Mouse (Mus musculus) cerebellum, postnatal 4 days (tissue): Measurements from ENCODE around the gene Pola1.
"Not testable (repeated sequence)": the region's sequence is repeated elsewhere in the genome, so short reads cannot be mapped to it uniquely, and the experiment has no call there.

ENCODE experiments used
- DNase-seq, 2 experiments: peaks; one replicate each; pipeline ENCODE4 v3.0.0; 2022; ENCODE audit warnings: low spot score in 2 of 2, mixed read lengths in 1 of 2

The Pola1 gene

DNA sequence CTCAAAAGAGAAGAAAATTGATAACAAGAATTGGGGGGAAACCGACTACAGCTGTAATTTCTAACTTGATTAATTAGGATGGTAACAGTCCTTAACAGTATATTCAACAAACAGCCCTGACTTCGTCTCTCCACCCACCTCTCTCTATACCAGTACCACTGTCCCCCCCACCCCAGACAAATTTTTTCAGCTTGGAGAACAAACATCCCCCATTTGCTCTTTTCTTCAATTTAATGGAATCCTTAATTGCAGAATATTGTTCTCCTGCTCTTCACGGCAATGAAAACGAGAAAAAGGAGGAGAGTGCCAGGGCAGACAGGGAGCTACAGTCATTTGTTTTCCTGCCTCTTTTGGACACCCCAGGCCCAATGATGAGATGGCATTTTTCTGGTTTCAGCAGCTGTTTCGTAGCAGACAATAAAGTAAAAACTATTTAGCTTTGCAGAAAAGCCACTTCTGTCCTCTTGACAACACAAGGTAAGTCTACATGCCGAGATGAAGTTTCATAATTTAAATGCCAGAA lies 202.2 kb downstream of the Pola1 start:
- no peak for DNase-seq

DNA sequence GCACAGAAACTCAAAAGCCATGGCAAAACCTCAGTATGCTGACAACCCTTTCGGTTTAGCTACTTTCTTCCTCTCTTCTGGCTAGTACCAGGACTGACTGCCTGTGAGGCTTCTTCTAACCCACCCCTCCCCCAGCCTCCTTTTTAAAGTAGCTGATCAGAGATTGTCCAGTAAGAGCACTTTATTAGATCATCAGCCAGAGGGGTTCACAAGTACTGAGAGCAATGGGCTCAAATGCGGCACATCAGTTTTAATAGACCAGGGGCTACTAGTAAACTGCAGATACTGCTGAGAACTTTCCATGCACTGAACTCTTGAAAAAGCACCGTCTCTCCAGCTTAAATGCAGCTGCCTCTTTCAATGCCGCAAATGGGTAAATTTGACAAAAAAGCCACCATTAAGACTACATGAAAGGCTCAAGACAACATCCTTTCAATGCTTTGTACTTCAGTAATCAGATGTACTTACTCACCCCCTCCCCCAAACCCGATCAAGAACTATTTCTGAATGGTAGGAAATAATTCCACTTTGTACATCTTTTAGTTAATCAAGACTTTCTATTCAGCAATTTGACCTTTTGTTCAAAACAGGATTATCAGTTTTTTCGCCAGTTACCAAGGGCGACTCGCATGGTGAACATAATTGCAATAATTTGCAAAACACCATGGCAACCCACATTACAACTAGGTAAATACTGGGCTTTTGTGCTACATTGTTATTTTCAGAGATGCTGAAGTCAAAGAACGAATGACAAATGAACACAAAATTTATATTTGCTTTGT lies 202.8 kb downstream of the Pola1 start:
- DNase-seq, result no peak

DNA sequence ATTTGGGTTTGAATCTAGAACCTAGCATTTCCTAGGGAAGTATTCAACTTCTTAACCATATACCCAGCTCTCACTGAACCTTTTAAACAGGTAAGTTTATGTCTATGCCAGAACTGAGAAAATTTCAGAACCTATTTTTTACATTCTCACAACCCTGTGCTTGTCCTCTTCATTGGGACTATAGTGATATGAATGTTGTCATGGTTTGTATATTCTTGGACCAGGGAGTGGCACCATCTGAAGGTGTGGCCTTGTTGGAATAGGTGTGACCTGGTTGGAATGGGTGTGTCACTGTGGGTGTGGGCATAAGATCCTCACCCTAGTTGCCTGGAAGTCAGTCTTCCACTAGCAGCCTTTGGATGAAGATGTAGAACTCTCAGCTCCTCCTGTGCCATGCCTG lies 231.1 kb downstream of the Pola1 start:
- not testable (repeated sequence) for DNase-seq

GRCm38 (mm10) chrX:93397089-93397488 lies 234.9 kb downstream of the Pola1 start:
- DNase-seq, result no peak

DNA sequence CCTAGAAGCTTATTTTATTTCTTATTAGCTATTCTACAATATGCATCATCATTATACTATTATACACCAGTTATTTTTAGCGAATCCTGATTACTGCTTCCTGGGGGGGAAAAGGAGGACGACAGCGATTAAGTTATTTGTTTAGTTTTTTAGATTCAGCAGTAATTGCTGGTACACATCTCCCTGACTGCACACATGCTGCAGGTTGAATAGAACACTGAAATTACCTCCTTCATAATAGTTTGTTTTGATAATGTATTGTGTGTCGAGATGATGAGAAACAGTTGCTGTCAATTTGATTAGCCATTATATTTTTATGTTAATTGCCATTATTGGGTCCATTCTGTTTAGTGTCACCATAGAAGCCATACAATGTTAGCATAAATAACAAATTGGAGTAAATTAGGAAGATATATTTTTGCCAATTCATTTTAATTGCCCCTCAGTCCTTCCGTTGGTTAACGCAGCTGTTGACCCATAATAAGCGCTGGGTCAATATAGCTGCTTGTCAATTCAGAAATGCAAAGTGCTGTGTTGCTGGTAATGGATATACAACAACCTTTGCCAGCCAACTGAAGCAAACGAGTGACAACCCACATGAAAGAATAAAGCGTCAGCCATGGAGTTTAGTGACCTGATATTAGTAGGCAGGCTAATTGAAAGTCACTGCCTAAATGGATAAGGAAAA lies 254.5 kb downstream of the Pola1 start:
- no peak for DNase-seq

GRCm38 (mm10) chrX:93373503-93373902 lies 258.5 kb downstream of the Pola1 start:
- DNase-seq, result no peak

GRCm38 (mm10) chrX:93369708-93370107 lies 262.2 kb downstream of the Pola1 start:
- DNase-seq, result no peak

DNA sequence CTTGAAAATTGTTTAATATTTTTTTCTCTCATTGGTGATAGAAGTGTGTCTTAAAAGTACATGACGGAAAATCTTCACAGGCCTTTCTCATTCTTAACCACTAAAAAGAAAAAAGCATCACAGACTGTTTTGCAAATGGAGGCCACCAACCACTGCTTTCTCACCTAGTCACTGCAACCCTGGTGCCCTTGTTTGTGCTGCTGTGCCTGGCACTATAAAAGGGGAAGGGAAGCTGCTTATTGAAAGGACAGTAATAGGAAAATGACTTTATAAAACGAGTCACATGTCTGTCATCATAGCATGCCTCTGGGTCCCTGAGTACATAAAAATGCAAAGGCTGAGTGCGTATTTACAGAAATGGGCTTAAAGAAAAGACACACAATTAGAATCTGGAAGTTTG lies 263.7 kb downstream of the Pola1 start:
- DNase-seq, result no peak

GRCm38 (mm10) chrX:93321336-93321735 lies 310.6 kb downstream of the Pola1 start:
- no peak for DNase-seq

DNA sequence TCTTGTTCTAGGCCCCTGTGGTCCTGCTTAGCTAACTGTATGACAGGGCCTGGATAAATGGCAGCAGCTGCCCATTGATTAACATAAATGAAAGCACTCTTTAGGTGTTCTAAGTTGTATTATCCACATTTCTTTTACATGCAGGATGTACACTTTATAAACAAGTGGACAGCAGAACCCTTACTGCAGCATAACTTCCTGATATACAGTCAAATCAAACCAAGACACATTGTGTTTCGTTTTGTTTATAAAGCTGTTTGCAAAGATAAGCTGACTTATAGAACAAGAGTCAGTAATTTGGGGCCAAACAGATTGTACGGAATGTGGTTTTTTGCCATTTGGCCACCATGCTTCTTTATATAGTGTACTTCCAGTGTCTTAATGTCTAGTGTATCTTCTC lies 312.0 kb downstream of the Pola1 start:
- no peak for DNase-seq

DNA sequence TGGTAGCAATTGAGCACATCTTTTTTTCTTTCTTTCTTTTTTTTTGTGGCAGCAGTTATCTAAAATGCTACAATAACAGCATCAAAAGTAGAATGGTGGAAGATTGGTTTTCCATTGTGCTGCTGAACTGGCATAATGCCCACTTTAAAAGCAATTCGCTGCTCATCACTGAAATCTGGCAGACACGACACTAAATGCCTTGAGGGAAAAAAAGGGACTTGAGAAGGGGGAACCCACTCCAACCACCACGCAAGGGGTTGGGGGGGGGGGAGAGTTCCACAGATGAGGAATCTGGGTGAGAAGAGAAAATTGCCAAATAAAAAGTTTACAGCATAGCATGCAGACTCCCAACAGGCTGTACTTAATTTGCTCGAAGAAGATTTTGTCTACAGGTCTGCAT lies 314.4 kb downstream of the Pola1 start:
- no peak for DNase-seq

GRCm38 (mm10) chrX:93305780-93306179 lies 326.2 kb downstream of the Pola1 start:
- DNase-seq, result no peak

DNA sequence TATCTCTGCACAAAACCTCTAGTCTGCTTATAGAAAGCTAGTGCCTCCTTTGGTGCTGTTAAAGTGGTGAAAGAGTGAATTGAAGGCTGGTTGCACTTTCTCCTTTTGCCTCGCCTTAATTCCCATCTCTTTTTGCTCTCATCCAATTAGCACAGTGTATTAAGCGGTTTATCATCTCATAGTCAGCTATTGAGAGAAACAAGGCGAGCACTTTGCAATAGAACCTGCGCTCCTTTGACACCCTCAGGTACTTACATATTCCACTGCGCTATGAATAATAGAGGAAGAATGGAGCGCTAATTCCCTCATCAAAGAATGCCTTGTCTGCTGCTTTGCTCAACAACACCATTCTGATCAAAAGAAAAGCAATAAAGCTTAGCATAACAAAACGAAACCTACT lies 330.2 kb downstream of the Pola1 start:
- no peak for DNase-seq

DNA sequence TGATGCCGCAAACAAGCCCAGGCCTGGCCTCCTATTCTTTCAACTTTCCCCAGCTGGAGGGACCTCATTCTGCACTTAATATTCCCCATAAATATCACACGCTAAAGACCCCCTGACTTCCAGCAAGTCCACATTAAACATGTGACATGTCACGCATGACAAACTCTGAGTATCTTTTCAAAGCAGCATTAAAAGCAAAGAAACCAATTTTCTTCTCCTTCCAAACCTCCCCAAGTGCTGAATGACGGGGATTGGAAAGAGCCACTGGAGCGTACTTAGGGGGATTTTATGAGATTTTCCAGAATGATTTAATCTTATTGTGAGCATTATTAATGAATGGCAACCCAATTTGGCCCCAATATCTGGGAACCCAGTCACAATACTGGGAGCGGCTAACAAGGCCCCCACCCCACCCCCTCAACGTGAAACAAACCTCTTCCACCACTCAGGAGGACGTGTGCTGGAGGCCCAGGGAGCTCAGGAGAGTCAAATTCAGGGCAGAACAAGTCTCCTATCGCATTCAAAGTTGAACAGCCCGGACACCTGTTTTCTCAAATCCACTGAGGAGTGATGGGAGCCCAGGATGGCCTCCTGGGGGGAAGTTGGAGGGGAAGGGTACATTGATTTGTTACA lies 331.7 kb downstream of the Pola1 start:
- DNase-seq, result no peak

- DNase-seq, result no peak
These were observed 332.2 kb downstream of the Pola1 start for GRCm38 (mm10) chrX:93299771-93300170.

- no peak for DNase-seq
These were observed 332.8 kb downstream of the Pola1 start for GRCm38 (mm10) chrX:93299046-93299626.

DNA sequence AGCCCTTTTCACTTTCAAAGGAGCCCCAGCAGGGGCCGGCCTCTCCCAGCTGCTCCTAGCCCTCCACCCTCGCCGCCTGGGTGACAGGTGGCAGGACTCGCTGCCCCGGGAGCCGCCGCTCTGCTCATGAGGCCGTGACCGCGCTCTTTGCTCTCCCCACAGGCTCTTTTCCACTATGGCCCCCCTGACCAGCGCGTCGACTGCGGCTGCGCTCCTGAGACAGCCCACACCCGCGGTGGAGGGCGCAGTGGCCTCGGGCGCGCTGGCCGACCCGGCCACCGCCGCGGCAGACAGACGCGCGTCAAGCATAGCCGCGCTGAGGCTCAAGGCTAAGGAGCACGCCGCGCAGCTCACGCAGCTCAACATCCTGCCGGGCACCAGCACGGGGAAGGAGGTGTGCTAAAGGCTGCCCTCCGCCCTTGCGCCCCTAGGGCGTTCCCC lies 334.9 kb downstream of the Pola1 start:
- no peak for DNase-seq

GRCm38 (mm10) chrX:93295819-93296218 lies 336.1 kb downstream of the Pola1 start:
- DNase-seq, result no peak

DNA sequence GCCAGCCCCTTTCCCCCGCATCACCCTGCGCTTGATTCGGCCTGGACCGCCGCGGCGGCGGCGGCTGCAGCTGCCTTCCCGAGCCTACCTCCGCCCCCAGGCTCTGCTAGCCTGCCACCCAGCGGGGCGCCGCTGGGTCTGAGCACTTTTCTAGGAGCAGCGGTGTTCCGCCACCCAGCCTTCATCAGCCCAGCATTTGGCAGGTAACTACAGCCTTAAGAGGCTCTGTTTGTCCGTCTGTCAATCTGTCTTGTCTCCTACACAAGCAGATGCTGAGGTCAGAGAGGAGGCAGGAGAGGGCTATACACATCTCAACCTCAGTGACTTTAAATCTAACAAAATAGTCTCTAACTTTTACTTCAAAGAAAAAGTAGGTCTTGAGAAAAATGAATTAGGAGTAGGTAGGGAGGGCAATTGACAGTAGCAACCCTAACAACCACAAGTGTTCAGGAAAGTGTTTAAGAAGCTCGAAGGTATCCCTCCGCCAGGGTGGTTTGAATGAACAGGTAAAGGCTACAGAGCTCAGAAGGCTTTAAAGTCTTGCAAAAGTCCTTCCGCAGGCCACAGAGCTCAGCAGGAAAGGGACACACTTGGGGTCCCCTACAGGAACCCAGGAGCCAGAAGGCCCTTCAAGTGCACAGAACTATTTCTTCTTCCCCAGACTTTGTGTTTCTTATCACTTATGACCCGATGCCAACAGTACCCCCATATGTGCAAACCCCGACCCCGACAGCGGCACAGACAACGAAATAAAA lies 337.0 kb downstream of the Pola1 start:
- no peak for DNase-seq

- no peak for DNase-seq
These were observed 339.9 kb downstream of the Pola1 start for GRCm38 (mm10) chrX:93292031-93292430.

DNA sequence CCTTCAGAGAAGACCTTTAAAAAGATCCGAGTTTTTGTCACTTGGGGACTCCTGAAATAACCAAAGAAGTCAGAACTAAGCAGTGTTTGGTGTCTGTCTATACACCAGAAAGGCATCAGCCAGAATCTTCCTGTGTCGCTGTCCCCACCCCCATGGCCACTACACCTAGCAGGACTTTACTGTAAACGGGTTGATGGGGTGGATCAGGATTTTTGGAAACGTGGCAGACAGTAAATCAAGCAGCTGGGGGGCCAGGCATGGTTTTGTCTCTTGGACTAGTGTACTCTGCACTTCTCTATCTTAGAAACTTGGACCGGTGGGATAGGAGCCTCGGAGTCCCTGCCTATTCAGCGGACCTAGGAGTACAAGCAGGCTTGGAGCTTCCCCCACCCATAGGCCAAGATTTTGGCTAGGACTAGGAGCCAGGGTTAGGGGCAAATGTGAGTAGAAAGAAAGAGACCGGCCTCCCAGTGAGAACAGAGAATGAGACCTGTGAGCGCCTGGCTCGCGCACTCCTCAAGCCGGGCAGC lies 342.0 kb downstream of the Pola1 start:
- DNase-seq, result no peak
